Mouse (Mus musculus): ENCODE data around the gene Olfr901.
"Not testable (repeated sequence)": the region's sequence is repeated elsewhere in the genome, so short reads cannot be mapped to it uniquely, and the experiment has no call there.

Gene Olfr901

GRCm38 (mm10) chr9:38429155-38429554 lies at the start of gene Olfr901:
Gene Olfr901, plus strand, starts transcription at chr9:38429455.
- no peak for DNase-seq (ENCODE audit: low spot score in 2 of 2)

- DNase-seq (ENCODE audit: low spot score in 2 of 2) = no peak
Observed at GRCm38 (mm10) chr9:38401398-38401797, 27.9 kb upstream of the Olfr901 start, which contains the start of gene Olfr147. Gene Olfr147, plus strand, starts transcription at chr9:38401698.

GRCm38 (mm10) chr9:38407502-38407901 lies 21.8 kb upstream of the Olfr901 start:
- DNase-seq (ENCODE audit: low spot score in 2 of 2) = not testable (repeated sequence)

- not testable (repeated sequence) for DNase-seq (ENCODE audit: low spot score in 2 of 2)
Observed at GRCm38 (mm10) chr9:38413502-38413901, 15.8 kb upstream of the Olfr901 start.

- no peak for DNase-seq (ENCODE audit: low spot score in 2 of 2)
Observed at GRCm38 (mm10) chr9:38423801-38424200, 5.5 kb upstream of the Olfr901 start.

- no peak for DNase-seq (ENCODE audit: low spot score in 2 of 2)
Observed at GRCm38 (mm10) chr9:38427026-38427425, 2.2 kb upstream of the Olfr901 start.

GRCm38 (mm10) chr9:38447352-38447751 lies 18.1 kb downstream of the Olfr901 start, which contains the start of gene Olfr902:
Gene Olfr902, plus strand, starts transcription at chr9:38447652.
- DNase-seq (ENCODE audit: low spot score in 2 of 2) = no peak

- DNase-seq (ENCODE audit: low spot score in 2 of 2) = no peak
Observed at GRCm38 (mm10) chr9:38462844-38463243, 33.6 kb downstream of the Olfr901 start, which contains the start of gene Olfr904. Gene Olfr904, plus strand, starts transcription at chr9:38463144.

- DNase-seq (ENCODE audit: low spot score in 2 of 2) = no peak
Observed at GRCm38 (mm10) chr9:38470807-38471206, 41.6 kb downstream of the Olfr901 start, which contains the start of gene Olfr905. Gene Olfr905, plus strand, starts transcription at chr9:38471107.
